Mouse (Mus musculus): ENCODE data around the gene Gm4792. TPM values are rescaled to one million over a fixed set of nuclear protein-coding genes. Genes with fewer than 3 reads are reported as not detected.
A peak's percentile ranks its signal among the peaks of the same experiment; 100 is the strongest.

Gene Gm4792
- total RNA-seq (2021) = not detected in 2 replicates
- long read RNA-seq = 0 reads

- DNase-seq = no peak
Observed at GRCm38 (mm10) chr10:94298471-94298870, at the start of gene Gm4792. Gene Gm4792, minus strand, starts transcription at chr10:94298703.

- no peak for DNase-seq
Observed at GRCm38 (mm10) chr10:94347959-94348358, 49.5 kb upstream of the Gm4792 start.

- DNase-seq = no peak
Observed at GRCm38 (mm10) chr10:94347296-94347695, 48.8 kb upstream of the Gm4792 start.

GRCm38 (mm10) chr10:94346596-94346995 lies 48.1 kb upstream of the Gm4792 start:
- DNase-seq = no peak

- no peak for DNase-seq
Observed at GRCm38 (mm10) chr10:94345509-94346252, 47.2 kb upstream of the Gm4792 start.

GRCm38 (mm10) chr10:94344631-94345417 lies 46.3 kb upstream of the Gm4792 start:
- DNase-seq = no peak

- DNase-seq = no peak
Observed at GRCm38 (mm10) chr10:94343581-94343980, 45.1 kb upstream of the Gm4792 start.

- DNase-seq = no peak
Observed at GRCm38 (mm10) chr10:94342256-94342655, 43.8 kb upstream of the Gm4792 start.

- DNase-seq = no peak
Observed at GRCm38 (mm10) chr10:94341501-94341900, 43.0 kb upstream of the Gm4792 start.

GRCm38 (mm10) chr10:94336071-94336470 lies 37.6 kb upstream of the Gm4792 start:
- DNase-seq = no peak

GRCm38 (mm10) chr10:94335047-94335446 lies 36.5 kb upstream of the Gm4792 start:
- DNase-seq = no peak

GRCm38 (mm10) chr10:94333328-94333727 lies 34.8 kb upstream of the Gm4792 start:
- DNase-seq = no peak

- DNase-seq = no peak
Observed at GRCm38 (mm10) chr10:94332358-94333137, 34.0 kb upstream of the Gm4792 start.

GRCm38 (mm10) chr10:94329962-94330361 lies 31.5 kb upstream of the Gm4792 start:
- DNase-seq = peak; percentile 42

- DNase-seq = no peak
Observed at GRCm38 (mm10) chr10:94318574-94318973, 20.1 kb upstream of the Gm4792 start.

- DNase-seq = no peak
Observed at GRCm38 (mm10) chr10:94313146-94313545, 14.6 kb upstream of the Gm4792 start.

GRCm38 (mm10) chr10:94312007-94312715 lies 13.7 kb upstream of the Gm4792 start:
- DNase-seq = peak; percentile 45

GRCm38 (mm10) chr10:94311511-94312006 lies 13.1 kb upstream of the Gm4792 start, which contains the start of gene Tmcc3:
Gene Tmcc3, plus strand, starts transcription at chr10:94311949.
- DNase-seq = no peak

GRCm38 (mm10) chr10:94310499-94311267 lies 12.2 kb upstream of the Gm4792 start:
- DNase-seq = no peak

GRCm38 (mm10) chr10:94305526-94305925 lies 7.0 kb upstream of the Gm4792 start:
- no peak for DNase-seq
